Mouse (Mus musculus) forebrain, postnatal 0 days (tissue): ENCODE results near the gene Il11. TPM values are rescaled to one million over a fixed set of nuclear protein-coding genes. Genes with fewer than 3 reads are reported as not detected.
A peak's percentile ranks its signal among the peaks of the same experiment; 100 is the strongest.

Source experiments
- ATAC-seq: fragments of 200-750 bp; cut with Nextera tagmentation; 2 replicates; pipeline ENCODE4 v1.8.0; 2017; ENCODE audit warnings: mild to moderate bottlenecking, moderate library complexity
- DNase-seq: peaks from one replicate; pipeline ENCODE4 v3.0.0-alpha.2; 2015
- H3K27ac ChIP-seq: fragments of 300-500 bp; sonication (generic); 2 replicates; pipeline ENCODE4 v1.5.1; 2014; ENCODE audit warnings: low read depth, mild to moderate bottlenecking, antibody characterized with exemption, low read length, moderate library complexity, mixed read lengths
- H3K27me3 ChIP-seq: fragments of 300-500 bp; sonication (generic); 2 replicates; pipeline ENCODE4 v1.6.1; 2014; ENCODE audit warnings: mild to moderate bottlenecking, low read length, mixed read lengths; ENCODE audit not compliant: insufficient read depth
- H3K36me3 ChIP-seq: fragments of 300-500 bp; sonication (generic); 2 replicates; pipeline ENCODE4 v1.6.1; 2014; ENCODE audit warnings: mild to moderate bottlenecking, moderate library complexity; ENCODE audit not compliant: insufficient read depth
- H3K4me1 ChIP-seq: fragments of 300-500 bp; sonication (generic); 2 replicates; pipeline ENCODE4 v1.6.1; 2014; ENCODE audit warnings: antibody characterized with exemption; ENCODE audit not compliant: insufficient read depth
- H3K4me2 ChIP-seq: fragments of 300-500 bp; sonication (generic); 2 replicates; pipeline ENCODE4 v1.6.1; 2014; ENCODE audit warnings: low read depth, mild to moderate bottlenecking, moderate library complexity
- H3K4me3 ChIP-seq: fragments of 300-500 bp; sonication (generic); 2 replicates; pipeline ENCODE4 v1.5.1; 2014; ENCODE audit warnings: low read depth, low read length, mixed read lengths
- H3K9ac ChIP-seq: fragments of 300-500 bp; sonication (generic); 2 replicates; pipeline ENCODE4 v1.6.1; 2014; ENCODE audit warnings: mild to moderate bottlenecking
- H3K9me3 ChIP-seq: fragments of 300-500 bp; sonication (generic); 2 replicates; pipeline ENCODE4 v1.6.1; 2016; ENCODE audit warnings: low read length
- CTCF ChIP-seq: sonication (generic); IDR thresholded peaks from 2 replicates; pipeline ENCODE4 v1.5.1; 2016; ENCODE audit warnings: antibody characterized with exemption, control low read depth, low read depth
- WGBS: fragments of 180-500 bp; shearing (Covaris S2); extraction: QIAGEN DNeasy Blood & Tissue Kit; methylation state at CpG from one replicate; pipeline ENCODE4 v1.1.7; 2014; 5-methylcytosine and 5-hydroxymethylcytosine counted together
- polyA plus RNA-seq: library from polyadenylated mRNA; unstranded; fragments of >200 nt; fragmentation: Nextera tagmentation; extraction: Ambion mirVana; gene quantifications from 2 replicates; pipeline ENCODE4 v1.2.1, GENCODE M21; 2015
- total RNA-seq: library from RNA; depleted of rRNA; stranded (reverse); fragments of >200 nt; gene quantifications from 2 replicates; pipeline ENCODE4 v1.2.3, GENCODE M21; 2014

Gene Il11
- total and polyA plus RNA-seq, 2 experiments from 2014 or later: 2.1 to 2.6 TPM

DNA sequence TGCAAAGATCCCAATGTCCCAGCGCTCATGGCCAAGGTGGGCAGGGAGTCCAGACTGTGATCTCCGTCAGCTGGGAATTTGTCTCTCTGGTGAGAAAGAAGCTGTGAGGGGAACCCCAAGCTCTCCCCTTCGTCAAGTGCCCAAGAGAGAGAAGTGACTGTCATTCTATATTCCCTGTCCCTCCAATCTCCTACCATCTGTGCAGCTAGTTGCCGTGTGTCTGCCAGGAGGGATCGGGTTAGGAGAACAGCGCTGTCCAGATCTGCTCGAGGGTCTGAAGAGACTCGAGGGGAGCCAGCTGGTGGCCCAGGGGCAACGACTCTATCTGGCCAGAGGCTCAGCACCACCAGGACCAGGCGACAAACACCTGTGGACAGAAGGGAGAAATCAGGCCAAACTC lies 6.5 kb downstream of the Il11 start:
- WGBS: 56% methylated on average over 10 of the region's 10 CpGs
- no peak for ATAC-seq
- H3K27me3 ChIP-seq: peaks cover 46% of the 10 kb centered on the region

DNA sequence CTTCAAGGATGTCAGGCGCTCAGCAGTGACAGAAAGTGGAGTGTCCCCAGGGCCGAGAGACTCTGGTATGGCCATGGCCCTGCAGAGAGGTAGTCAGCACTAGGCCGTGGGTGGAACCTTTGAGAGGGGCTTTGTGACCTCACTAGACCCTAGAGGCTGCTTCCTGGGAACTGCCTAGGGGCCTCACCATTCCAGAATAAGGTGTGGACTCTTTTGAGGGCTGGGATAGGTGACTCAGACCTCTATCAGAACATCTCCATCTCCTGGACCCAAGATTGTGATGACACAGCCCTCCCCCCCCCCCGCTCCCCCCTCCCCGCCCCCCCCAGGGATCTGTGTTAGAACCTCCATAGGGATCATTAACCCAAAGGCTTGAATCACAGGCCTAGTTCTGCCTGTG lies 11.5 kb downstream of the Il11 start, which contains the start of gene Fam71e2:
Gene Fam71e2 (minus strand): TSS at position 101 of the 400 bp plus-strand sequence.
- peaks cover 19% of the 10 kb centered on the region for H3K27me3 ChIP-seq
- no peaks in the 10 kb centered on the region for H3K36me3 ChIP-seq
- WGBS: 78% methylated on average over 5 of the region's 5 CpGs
- no peak within 1 kb of the TSS for H3K4me3 ChIP-seq
- no peak within 1 kb of the TSS for H3K4me2 ChIP-seq
- H3K4me1 ChIP-seq: no peaks in the 10 kb centered on the region
- no peak within 1 kb of the TSS for H3K27ac ChIP-seq
- no peak for DNase-seq
- ATAC-seq: no peak
- H3K9me3 ChIP-seq: no peaks in the 10 kb centered on the region
- no peak for TF ChIP-seq CTCF
- no peak within 1 kb of the TSS for H3K9ac ChIP-seq

More for the DNA sequence above, 6.5 kb downstream of the Il11 start:
- Histone ChIP-seq H3K4me1 (no peaks in the 10 kb centered on the region), H3K9me3 (no peaks in the 10 kb centered on the region), H3K27ac (no peak overlapping the region), H3K36me3 (no peaks in the 10 kb centered on the region), H3K4me2 (no peak overlapping the region), H3K9ac (no peak overlapping the region), H3K4me3 (no peak overlapping the region)
- DNase-seq: no peak
- no peak for TF ChIP-seq CTCF

GRCm38 (mm10) chr7:4764946-4765710 lies 17.5 kb downstream of the Il11 start:
- no peak for DNase-seq
- no peaks in the 10 kb centered on the region for H3K9me3 ChIP-seq
- ATAC-seq: no peak
- H3K4me3 ChIP-seq: no peak overlapping the region
- no peaks in the 10 kb centered on the region for H3K27me3 ChIP-seq
- H3K27ac ChIP-seq: no peak overlapping the region
- WGBS: 3% methylated on average over 4 of the region's 4 CpGs
- no peaks in the 10 kb centered on the region for H3K36me3 ChIP-seq
- no peaks in the 10 kb centered on the region for H3K4me1 ChIP-seq
- no peak overlapping the region for H3K9ac ChIP-seq
- TF ChIP-seq CTCF: no peak
- no peak overlapping the region for H3K4me2 ChIP-seq

- WGBS: 42% methylated on average over 1 of the region's 1 CpGs
- no peaks in the 10 kb centered on the region for H3K4me1 ChIP-seq
- no peak for TF ChIP-seq CTCF
Measured at GRCm38 (mm10) chr7:4759670-4760069, 23.0 kb downstream of the Il11 start.

GRCm38 (mm10) chr7:4752821-4753570 lies 29.7 kb downstream of the Il11 start, which contains the start of gene Cox6b2:
Cox6b2 (minus strand) TSS chr7:4753094.
- Histone ChIP-seq H3K27ac (no peak within 1 kb of the TSS), H3K9ac (peak within 1 kb of the TSS; percentile 14), H3K4me1 (no peaks in the 10 kb centered on the region), H3K4me3 (peak within 1 kb of the TSS; percentile 20), H3K27me3 (no peaks in the 10 kb centered on the region), H3K4me2 (peak within 1 kb of the TSS; percentile 48), H3K9me3 (no peaks in the 10 kb centered on the region), H3K36me3 (no peaks in the 10 kb centered on the region)
- 0 out of 2 replicates have a peak, but pooled peaks have one; percentile 13 for TF ChIP-seq CTCF
- 4% methylated on average over 24 of the region's 24 CpGs for WGBS
- ATAC-seq (peak; percentile 94), DNase-seq (peak; percentile 84)

More at GRCm38 (mm10) chr7:4759670-4760069, 23.0 kb downstream of the Il11 start:
- no peaks in the 10 kb centered on the region for H3K36me3 ChIP-seq
- no peak overlapping the region for H3K4me3 ChIP-seq
- no peaks in the 10 kb centered on the region for H3K27me3 ChIP-seq
- H3K9me3 ChIP-seq: no peaks in the 10 kb centered on the region
- ATAC-seq (no peak), DNase-seq (no peak)
- no peak overlapping the region for H3K9ac ChIP-seq
- H3K27ac ChIP-seq: no peak overlapping the region
- H3K4me2 ChIP-seq: no peak overlapping the region

DNA sequence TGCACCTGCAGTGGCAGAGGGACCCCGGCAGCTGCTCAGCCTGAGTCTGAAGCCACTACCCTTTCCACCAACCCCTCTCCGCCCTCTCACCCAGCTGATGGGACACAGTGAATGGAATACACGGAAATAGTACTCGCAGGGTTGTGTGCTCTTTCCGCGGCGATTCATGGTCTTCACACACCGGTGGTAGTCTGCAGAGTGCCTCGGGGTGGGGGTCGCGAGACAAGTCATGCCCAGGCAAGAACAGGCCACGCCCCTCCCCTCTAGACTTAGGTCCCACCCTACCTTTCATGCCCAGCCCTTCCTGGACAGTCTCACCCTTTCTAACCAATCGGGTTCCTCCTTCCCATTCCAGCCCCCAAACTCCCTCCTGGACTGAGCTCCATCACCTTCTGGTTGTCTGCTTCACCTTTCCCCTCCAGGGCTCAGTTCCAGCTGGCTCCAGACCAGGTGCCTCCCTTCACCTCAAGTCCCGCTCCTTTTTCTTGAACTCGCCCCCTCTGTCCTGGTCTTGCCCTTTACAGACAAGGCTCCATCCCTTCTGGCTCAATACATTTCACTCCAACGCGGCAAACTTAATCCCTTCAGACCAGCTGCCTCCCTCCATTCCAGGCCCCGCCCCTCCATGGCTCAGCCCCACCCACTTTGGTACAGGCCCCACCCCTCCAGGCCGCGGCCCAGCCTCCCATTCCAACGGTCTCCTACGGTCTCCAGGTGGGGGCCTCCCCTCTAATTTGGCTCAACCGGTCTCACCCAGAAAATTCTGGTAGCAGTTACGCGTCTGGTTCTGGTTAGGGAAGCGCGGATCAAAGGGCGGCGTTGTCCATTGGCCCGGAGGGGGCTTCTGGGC lies 30.5 kb downstream of the Il11 start:
- ATAC-seq (peak; percentile 42), DNase-seq (no peak)
- no peaks in the 10 kb centered on the region for H3K27me3 ChIP-seq
- H3K9ac ChIP-seq: peak overlapping the region; percentile 14; the same call in 1 of the 2 replicates
- peak overlapping the region; percentile 20 for H3K4me3 ChIP-seq
- H3K9me3 ChIP-seq: no peaks in the 10 kb centered on the region
- TF ChIP-seq CTCF: no peak
- H3K27ac ChIP-seq: no peak overlapping the region
- 2% methylated on average over 30 of the region's 30 CpGs for WGBS
- H3K4me2 ChIP-seq: peak overlapping the region; percentile 48
- no peaks in the 10 kb centered on the region for H3K36me3 ChIP-seq
- H3K4me1 ChIP-seq: no peaks in the 10 kb centered on the region
